Mouse (Mus musculus) heart, postnatal 4 days (tissue): ENCODE measurements around the gene Zfp976. TPM values are rescaled to one million over a fixed set of nuclear protein-coding genes. Genes with fewer than 3 reads are reported as not detected.
"Not testable (repeated sequence)": the region's sequence is repeated elsewhere in the genome, so short reads cannot be mapped to it uniquely, and the experiment has no call there.

Source experiments
- DNase-seq: peaks from one replicate; pipeline ENCODE4 v3.0.0; 2021
- microRNA-seq, 2 experiments: library from miRNA; unstranded; fragments of <30 nt; microRNA quantifications; one replicate each; pipeline ENCODE4 v1.2.0; 2021 to 2022
- total RNA-seq, 2 experiments: library from RNA; stranded (reverse); gene quantifications; 2 replicates each; pipeline ENCODE4 v1.2.3; 2021

Zfp976 gene
- 1 to 10 TPM; 2.4 to 2.5 TPM for total RNA-seq

GRCm38 (mm10) chr7:42642152-42643115 is at the start of gene Zfp976:
Zfp976 (minus strand) TSS chr7:42642588.
- DNase-seq = peak; percentile 77

- DNase-seq = not testable (repeated sequence)
These were observed 37.7 kb upstream of the Zfp976 start for GRCm38 (mm10) chr7:42680081-42680480.

- DNase-seq = not testable (repeated sequence)
These were observed 37.3 kb upstream of the Zfp976 start for GRCm38 (mm10) chr7:42679646-42680045.

- not testable (repeated sequence) for DNase-seq
These were observed 17.8 kb upstream of the Zfp976 start for GRCm38 (mm10) chr7:42660140-42660539.

- not testable (repeated sequence) for DNase-seq
These were observed 12.8 kb upstream of the Zfp976 start for GRCm38 (mm10) chr7:42655211-42655610.

- DNase-seq = not testable (repeated sequence)
These were observed 782 bp upstream of the Zfp976 start for GRCm38 (mm10) chr7:42643120-42643620.

- DNase-seq = not testable (repeated sequence)
These were observed 11.4 kb downstream of the Zfp976 start for GRCm38 (mm10) chr7:42631031-42631430.

- DNase-seq = not testable (repeated sequence)
These were observed 46.7 kb downstream of the Zfp976 start for GRCm38 (mm10) chr7:42595666-42596065.

- not testable (repeated sequence) for DNase-seq
These were observed 50.0 kb downstream of the Zfp976 start, which contains the start of gene Zfp977 for GRCm38 (mm10) chr7:42592413-42592812. Zfp977 (minus strand) TSS chr7:42592547.

GRCm38 (mm10) chr7:42591311-42591710 is 51.1 kb downstream of the Zfp976 start:
- not testable (repeated sequence) for DNase-seq

GRCm38 (mm10) chr7:42578488-42578887 is 63.9 kb downstream of the Zfp976 start, which contains the start of gene Gm21028:
Gm21028 (minus strand) TSS chr7:42578588.
- DNase-seq = no peak

Small RNA genes within 50 kb of the gene (microRNA-seq; reads per million reads assigned to microRNA genes)
- gene Gm24938 = 0 reads per million in 2 experiments

Other genes with a start within 250 kb of the Zfp976 start
- not detected for gene 4933421I07Rik, start 194.5 kb downstream of the Zfp976 start, total RNA-seq
- 1 to 10 TPM; 7.7 to 9.1 TPM for gene Zfp141, start 136.8 kb downstream of the Zfp976 start, total RNA-seq
- not detected for gene Gm21028, start 64.0 kb downstream of the Zfp976 start, total RNA-seq
- under 1 TPM; 0.38 to 0.90 TPM for gene Zfp977, start 50.0 kb downstream of the Zfp976 start, total RNA-seq
- 1 to 10 TPM; 4.3 to 4.9 TPM for gene Zfp975, start 50.2 kb upstream of the Zfp976 start, total RNA-seq
- not detected for gene Gm17067, start 84.4 kb upstream of the Zfp976 start, total RNA-seq
- gene Vmn2r62, start 150.9 kb upstream of the Zfp976 start, total RNA-seq = not detected
- gene Gm2381, start 224.6 kb upstream of the Zfp976 start, total RNA-seq = under 1 TPM in 1 of 2 experiments, not detected in 1; 0.07 TPM